Mouse (Mus musculus) ES-Bruce4 (cell line): ENCODE data around the gene C130032M10Rik. TPM values are rescaled to one million over a fixed set of nuclear protein-coding genes. Genes with fewer than 3 reads are reported as not detected.

Source experiments
- H3K27ac ChIP-seq: 2 replicates; pipeline ENCODE4 v1.5.1; 2012; ENCODE audit warnings: low read length, inconsistent platforms; ENCODE audit not compliant: insufficient read depth
- H3K27me3 ChIP-seq: 2 replicates; pipeline ENCODE4 v1.6.1; 2012; ENCODE audit warnings: mild to moderate bottlenecking, low read length, inconsistent platforms; ENCODE audit not compliant: control insufficient read depth, poor library complexity, insufficient read depth, severe bottlenecking
- H3K36me3 ChIP-seq: 2 replicates; pipeline ENCODE4 v1.6.1; 2012; ENCODE audit warnings: inconsistent platforms, mild to moderate bottlenecking, low read length, moderate library complexity; ENCODE audit not compliant: control insufficient read depth, poor library complexity, insufficient read depth, severe bottlenecking
- H3K4me1 ChIP-seq: one replicate; pipeline ENCODE4 v1.8.1; 2011; ENCODE audit warnings: low read length; ENCODE audit not compliant: control insufficient read depth, insufficient read depth
- H3K4me3 ChIP-seq: 2 replicates; pipeline ENCODE4 v1.5.1; 2011; ENCODE audit warnings: low read depth, mild to moderate bottlenecking, low read length
- H3K9ac ChIP-seq: 2 replicates; pipeline ENCODE4 v1.6.1; 2012; ENCODE audit warnings: low read depth, mild to moderate bottlenecking, inconsistent platforms; ENCODE audit not compliant: poor library complexity, severe bottlenecking
- H3K9me3 ChIP-seq: replicated peaks from 2 replicates; pipeline ENCODE4 v1.6.1; 2012; ENCODE audit warnings: mild to moderate bottlenecking, low read length, inconsistent platforms; ENCODE audit not compliant: control insufficient read depth, poor library complexity, insufficient read depth, severe bottlenecking
- CTCF ChIP-seq: IDR thresholded peaks from one replicate; pipeline ENCODE4 v1.8.1; 2011; ENCODE audit warnings: low read depth, low read length
- EP300 ChIP-seq: IDR thresholded peaks from 2 replicates; pipeline ENCODE4 v1.6.1; 2011; ENCODE audit warnings: low read depth, low read length; ENCODE audit not compliant: insufficient read depth
- POLR2A ChIP-seq: IDR thresholded peaks from one replicate; pipeline ENCODE4 v1.8.1; 2011; ENCODE audit warnings: low read length; ENCODE audit not compliant: insufficient read depth
- polyA plus RNA-seq: library from polyadenylated mRNA; stranded (reverse); fragments of >200 nt; gene quantifications from 2 replicates; pipeline ENCODE4 v1.2.4, GENCODE M21; 2011; ENCODE audit warnings: low read depth; ENCODE audit not compliant: missing spikeins, insufficient read depth, insufficient read length

Gene C130032M10Rik
- polyA plus RNA-seq, 1 experiment = not detected

- Histone ChIP-seq H3K4me3 (no peak overlapping the region), H3K4me1 (no peaks in the 10 kb centered on the region), H3K27me3 (no peaks in the 10 kb centered on the region), H3K9me3 (no peaks in the 10 kb centered on the region), H3K9ac (no peak overlapping the region), H3K27ac (no peak overlapping the region), H3K36me3 (no peaks in the 10 kb centered on the region)
- TF ChIP-seq POLR2A = no peak
- TF ChIP-seq CTCF = no peak
- no peak for TF ChIP-seq EP300
These were observed 34.6 kb upstream of the C130032M10Rik start for GRCm38 (mm10) chr9:114480940-114481339.

- no peak for TF ChIP-seq EP300
- no peak for TF ChIP-seq POLR2A
- TF ChIP-seq CTCF = no peak
- Histone ChIP-seq H3K9me3 (no peaks in the 10 kb centered on the region), H3K4me1 (peaks cover 2% of the 10 kb centered on the region), H3K4me3 (peak overlapping the region; percentile 13; the same call in 1 of the 2 replicates), H3K27me3 (no peaks in the 10 kb centered on the region), H3K36me3 (no peaks in the 10 kb centered on the region), H3K27ac (no peak overlapping the region), H3K9ac (no peak overlapping the region)
These were observed 30.7 kb upstream of the C130032M10Rik start for GRCm38 (mm10) chr9:114484771-114485170.

- Histone ChIP-seq H3K27me3 (no peaks in the 10 kb centered on the region), H3K9me3 (no peaks in the 10 kb centered on the region), H3K27ac (no peak overlapping the region), H3K36me3 (no peaks in the 10 kb centered on the region), H3K4me3 (no peak overlapping the region), H3K9ac (no peak overlapping the region), H3K4me1 (peaks cover 2% of the 10 kb centered on the region)
- TF ChIP-seq EP300 = no peak
- TF ChIP-seq POLR2A = no peak
- TF ChIP-seq CTCF = no peak
These were observed 28.7 kb upstream of the C130032M10Rik start for GRCm38 (mm10) chr9:114486808-114487207.

GRCm38 (mm10) chr9:114487481-114488258 is 27.8 kb upstream of the C130032M10Rik start:
- Histone ChIP-seq H3K27me3 (no peaks in the 10 kb centered on the region), H3K4me1 (peaks cover 2% of the 10 kb centered on the region), H3K27ac (no peak overlapping the region), H3K36me3 (no peaks in the 10 kb centered on the region), H3K4me3 (no peak overlapping the region), H3K9ac (no peak overlapping the region), H3K9me3 (no peaks in the 10 kb centered on the region)
- TF ChIP-seq EP300 = no peak
- TF ChIP-seq CTCF = no peak
- TF ChIP-seq POLR2A = no peak

- 0 out of 2 replicates have a peak overlapping the region, but pooled peaks have one; percentile 12 for H3K9ac ChIP-seq
- no peaks in the 10 kb centered on the region for H3K27me3 ChIP-seq
- no peaks in the 10 kb centered on the region for H3K36me3 ChIP-seq
- no peak overlapping the region for H3K4me3 ChIP-seq
- H3K4me1 ChIP-seq = peaks cover 2% of the 10 kb centered on the region
- no peak overlapping the region for H3K27ac ChIP-seq
- TF ChIP-seq POLR2A = no peak
- no peaks in the 10 kb centered on the region for H3K9me3 ChIP-seq
These were observed 19.0 kb upstream of the C130032M10Rik start for GRCm38 (mm10) chr9:114496469-114496868.

GRCm38 (mm10) chr9:114498218-114498617 is 17.3 kb upstream of the C130032M10Rik start:
- H3K4me3 ChIP-seq = peak overlapping the region; percentile 55
- peaks cover 3% of the 10 kb centered on the region for H3K4me1 ChIP-seq
- no peak overlapping the region; the same call in 1 of the 2 replicates for H3K9ac ChIP-seq
- H3K36me3 ChIP-seq = no peaks in the 10 kb centered on the region
- no peaks in the 10 kb centered on the region for H3K9me3 ChIP-seq
- peak; percentile 93 for TF ChIP-seq CTCF
- TF ChIP-seq POLR2A = no peak
- peak; percentile 39; the same call in 1 of the 2 replicates for TF ChIP-seq EP300
- H3K27ac ChIP-seq = no peak overlapping the region
- H3K27me3 ChIP-seq = no peaks in the 10 kb centered on the region
